Mouse (Mus musculus) G1E (cell line): Measurements from ENCODE around the gene Lypd5.

ENCODE experiments used
- CTCF ChIP-seq: IDR thresholded peaks from 2 replicates; pipeline ENCODE4 v1.5.1; 2012; ENCODE audit warnings: low read depth, low read length, inconsistent platforms, mixed read lengths
- GATA1 ChIP-seq: IDR thresholded peaks from 2 replicates; pipeline ENCODE4 v1.6.1; 2012; ENCODE audit warnings: borderline replicate concordance, low read length, inconsistent platforms, mixed read lengths
- GATA2 ChIP-seq: IDR thresholded peaks from 2 replicates; pipeline ENCODE4 v1.6.1; 2012; ENCODE audit warnings: low read depth, low read length, inconsistent platforms, borderline replicate concordance
- POLR2AphosphoS5 ChIP-seq: IDR thresholded peaks from 2 replicates; pipeline ENCODE4 v1.6.1; 2012; ENCODE audit warnings: low read depth, low read length, inconsistent platforms; ENCODE audit not compliant: insufficient replicate concordance
- TAL1 ChIP-seq: conservative IDR thresholded peaks from 2 replicates; pipeline ENCODE4 v1.6.1; 2012; ENCODE audit warnings: low read depth, low read length, inconsistent platforms, mixed read lengths

- no peak for TF ChIP-seq CTCF
- no peak for TF ChIP-seq GATA1
- no peak for TF ChIP-seq TAL1
- TF ChIP-seq POLR2AphosphoS5 = no peak
- TF ChIP-seq GATA2 = no peak
Observed at GRCm38 (mm10) chr7:24366716-24367632, 18.0 kb downstream of the Lypd5 start.
